Mouse (Mus musculus) testis, adult 2 months (tissue): ENCODE measurements at regions not wholly inside any gene's neighbourhood (a gene's known extent, or its start where the extent isn't known, plus 50 kb on each side); places are given as distances from the start of the nearest gene placed in this dataset.

Experiments
- H3K27ac ChIP-seq: fragments of 200-500 bp; 2 replicates; pipeline ENCODE4 v1.5.1; 2012; ENCODE audit warnings: low read depth, low read length; ENCODE audit not compliant: control insufficient read depth, insufficient read depth
- H3K27me3 ChIP-seq: fragments of 200-500 bp; 2 replicates; pipeline ENCODE4 v1.6.1; 2012; ENCODE audit warnings: mild to moderate bottlenecking, low read length, moderate library complexity; ENCODE audit not compliant: control insufficient read depth, insufficient read depth
- H3K36me3 ChIP-seq: fragments of 200-500 bp; 2 replicates; pipeline ENCODE4 v1.6.1; 2012; ENCODE audit warnings: mild to moderate bottlenecking, low read length; ENCODE audit not compliant: control insufficient read depth, insufficient read depth
- H3K4me1 ChIP-seq: fragments of 200-500 bp; 2 replicates; pipeline ENCODE4 v1.6.1; 2012; ENCODE audit warnings: low read length; ENCODE audit not compliant: control insufficient read depth, insufficient read depth
- H3K4me3 ChIP-seq: fragments of 200-500 bp; 2 replicates; pipeline ENCODE4 v1.5.1; 2012; ENCODE audit warnings: low read depth, mild to moderate bottlenecking, low read length, moderate library complexity, mixed read lengths; ENCODE audit not compliant: control insufficient read depth
- CTCF ChIP-seq: fragments of 200-500 bp; IDR thresholded peaks from 2 replicates; pipeline ENCODE4 v1.5.1; 2012; ENCODE audit warnings: low read depth, mild to moderate bottlenecking, inconsistent platforms, low read length, moderate library complexity; ENCODE audit not compliant: control insufficient read depth, insufficient read depth, insufficient replicate concordance
- POLR2A ChIP-seq: fragments of 200-500 bp; IDR thresholded peaks from 2 replicates; pipeline ENCODE4 v1.6.1; 2012; ENCODE audit warnings: low read depth, mild to moderate bottlenecking, inconsistent platforms, low read length, moderate library complexity; ENCODE audit not compliant: control insufficient read depth

- H3K4me1 ChIP-seq = no peaks in the 10 kb centered on the region
- TF ChIP-seq POLR2A = no peak
- TF ChIP-seq CTCF = no peak
- H3K4me3 ChIP-seq = no peak overlapping the region
- no peak overlapping the region for H3K27ac ChIP-seq
- no peaks in the 10 kb centered on the region for H3K36me3 ChIP-seq
- no peaks in the 10 kb centered on the region for H3K27me3 ChIP-seq
Observed at GRCm38 (mm10) chr5:28992796-28993195, 203.0 kb upstream of the Rnf32 start.

DNA sequence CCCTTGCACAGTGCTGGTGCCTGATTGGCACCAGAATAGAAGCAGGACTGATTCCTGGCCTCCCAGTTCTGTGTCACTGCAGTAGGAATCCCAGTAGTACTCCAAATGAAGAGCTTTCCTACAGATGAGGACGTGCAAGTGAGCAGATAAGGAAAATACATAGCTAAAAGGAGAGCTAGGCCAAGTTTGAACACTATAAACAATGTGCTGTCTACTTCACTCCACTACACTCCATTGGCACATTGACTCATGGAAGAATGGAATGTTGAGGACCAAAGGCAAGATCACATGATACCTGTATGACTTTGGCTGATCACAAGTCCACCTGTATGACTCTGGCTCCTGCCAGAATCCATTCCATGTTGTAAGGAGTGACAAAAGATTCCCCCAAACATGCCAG is 215.9 kb upstream of the Rnf32 start:
- H3K27ac ChIP-seq = no peak overlapping the region
- H3K27me3 ChIP-seq = no peaks in the 10 kb centered on the region
- no peaks in the 10 kb centered on the region for H3K4me1 ChIP-seq
- no peaks in the 10 kb centered on the region for H3K36me3 ChIP-seq
- no peak for TF ChIP-seq POLR2A
- TF ChIP-seq CTCF = no peak
- H3K4me3 ChIP-seq = no peak overlapping the region

GRCm38 (mm10) chr5:28970404-28970803 is 225.4 kb upstream of the Rnf32 start:
- Histone ChIP-seq H3K27me3 (no peaks in the 10 kb centered on the region), H3K36me3 (no peaks in the 10 kb centered on the region), H3K4me1 (no peaks in the 10 kb centered on the region), H3K4me3 (no peak overlapping the region), H3K27ac (no peak overlapping the region)
- TF ChIP-seq POLR2A = no peak
- no peak for TF ChIP-seq CTCF

GRCm38 (mm10) chr5:28955036-28955435 is 240.8 kb upstream of the Rnf32 start:
- Histone ChIP-seq H3K36me3 (no peaks in the 10 kb centered on the region), H3K27me3 (no peaks in the 10 kb centered on the region), H3K4me3 (no peak overlapping the region), H3K27ac (no peak overlapping the region), H3K4me1 (no peaks in the 10 kb centered on the region)
- TF ChIP-seq CTCF = no peak
- TF ChIP-seq POLR2A = no peak

DNA sequence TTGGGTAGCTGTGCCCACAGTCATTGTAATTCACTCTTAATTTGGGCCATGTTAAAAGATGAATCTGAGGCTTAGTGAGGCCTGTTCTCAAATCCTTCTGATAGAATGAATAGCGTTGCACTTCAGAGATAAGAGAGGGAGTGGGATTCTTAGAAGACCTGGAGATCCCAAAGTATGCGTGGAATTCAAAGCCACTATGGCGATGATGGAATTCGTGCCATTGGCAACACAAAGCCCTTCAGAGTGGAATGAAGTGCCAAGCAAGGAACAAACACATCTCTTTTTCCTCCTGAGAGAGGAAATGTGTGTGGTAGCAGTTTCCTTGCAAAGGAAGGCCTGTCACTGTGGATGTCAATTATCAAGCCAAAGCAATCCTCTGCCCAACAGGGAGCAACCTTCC is 248.3 kb upstream of the Rnf32 start:
- no peaks in the 10 kb centered on the region for H3K36me3 ChIP-seq
- no peaks in the 10 kb centered on the region for H3K4me1 ChIP-seq
- H3K27me3 ChIP-seq = no peaks in the 10 kb centered on the region
- TF ChIP-seq CTCF (no peak), POLR2A (no peak)
- H3K4me3 ChIP-seq = no peak overlapping the region
- H3K27ac ChIP-seq = no peak overlapping the region

- no peak overlapping the region for H3K27ac ChIP-seq
- H3K36me3 ChIP-seq = no peaks in the 10 kb centered on the region
- H3K4me1 ChIP-seq = no peaks in the 10 kb centered on the region
- no peak overlapping the region for H3K4me3 ChIP-seq
- no peaks in the 10 kb centered on the region for H3K27me3 ChIP-seq
- TF ChIP-seq CTCF (no peak), POLR2A (no peak)
Observed at GRCm38 (mm10) chr5:28943571-28944316, 252.0 kb upstream of the Rnf32 start.

DNA sequence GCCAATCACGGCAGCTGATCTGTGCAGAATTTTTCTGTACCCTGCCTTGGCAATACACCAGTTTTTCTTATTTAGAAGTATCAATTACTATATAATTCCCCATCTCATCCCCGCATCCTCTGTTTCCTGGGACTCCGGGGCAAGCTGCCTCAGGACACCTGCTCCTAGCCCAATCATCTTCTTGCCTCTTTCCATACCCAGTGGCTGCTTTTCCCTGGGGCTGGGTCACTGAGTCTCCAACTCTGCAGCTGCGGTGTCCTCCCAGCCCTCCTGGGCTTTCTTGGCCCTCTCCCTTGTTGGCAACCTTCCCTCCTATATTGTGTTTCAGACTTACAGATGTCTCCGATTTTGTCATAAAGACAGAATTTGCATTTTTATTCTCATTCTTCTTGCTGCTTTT is 254.8 kb upstream of the Rnf32 start:
- Histone ChIP-seq H3K36me3 (no peaks in the 10 kb centered on the region), H3K27ac (no peak overlapping the region), H3K27me3 (no peaks in the 10 kb centered on the region), H3K4me1 (no peaks in the 10 kb centered on the region), H3K4me3 (no peak overlapping the region)
- TF ChIP-seq POLR2A (no peak), CTCF (no peak)

- Histone ChIP-seq H3K27ac (no peak overlapping the region), H3K27me3 (no peaks in the 10 kb centered on the region)
- TF ChIP-seq POLR2A (no peak), CTCF (no peak)
Observed at GRCm38 (mm10) chr5:28919296-28920063, 276.3 kb upstream of the Rnf32 start.

More at GRCm38 (mm10) chr5:28919296-28920063, 276.3 kb upstream of the Rnf32 start:
- H3K4me3 ChIP-seq = peak overlapping the region; percentile 54
- peaks cover 2% of the 10 kb centered on the region; the same call in 1 of the 2 replicates for H3K4me1 ChIP-seq
- H3K36me3 ChIP-seq = no peaks in the 10 kb centered on the region
